Mouse (Mus musculus) heart, postnatal 4 days (tissue): ENCODE data around the gene Dynlt1c. TPM values are rescaled to one million over a fixed set of nuclear protein-coding genes. Genes with fewer than 3 reads are reported as not detected.
A peak's percentile ranks its signal among the peaks of the same experiment; 100 is the strongest.
"Not testable (repeated sequence)": the region's sequence is repeated elsewhere in the genome, so short reads cannot be mapped to it uniquely, and the experiment has no call there.

Source experiments
- DNase-seq: peaks from one replicate; pipeline ENCODE4 v3.0.0; 2021
- total RNA-seq, 2 experiments: library from RNA; stranded (reverse); gene quantifications; 2 replicates each; pipeline ENCODE4 v1.2.3; 2021

The Dynlt1c gene
- total RNA-seq, 2 experiments from 2014 or later, result 5.4 to 8.7 TPM

DNA sequence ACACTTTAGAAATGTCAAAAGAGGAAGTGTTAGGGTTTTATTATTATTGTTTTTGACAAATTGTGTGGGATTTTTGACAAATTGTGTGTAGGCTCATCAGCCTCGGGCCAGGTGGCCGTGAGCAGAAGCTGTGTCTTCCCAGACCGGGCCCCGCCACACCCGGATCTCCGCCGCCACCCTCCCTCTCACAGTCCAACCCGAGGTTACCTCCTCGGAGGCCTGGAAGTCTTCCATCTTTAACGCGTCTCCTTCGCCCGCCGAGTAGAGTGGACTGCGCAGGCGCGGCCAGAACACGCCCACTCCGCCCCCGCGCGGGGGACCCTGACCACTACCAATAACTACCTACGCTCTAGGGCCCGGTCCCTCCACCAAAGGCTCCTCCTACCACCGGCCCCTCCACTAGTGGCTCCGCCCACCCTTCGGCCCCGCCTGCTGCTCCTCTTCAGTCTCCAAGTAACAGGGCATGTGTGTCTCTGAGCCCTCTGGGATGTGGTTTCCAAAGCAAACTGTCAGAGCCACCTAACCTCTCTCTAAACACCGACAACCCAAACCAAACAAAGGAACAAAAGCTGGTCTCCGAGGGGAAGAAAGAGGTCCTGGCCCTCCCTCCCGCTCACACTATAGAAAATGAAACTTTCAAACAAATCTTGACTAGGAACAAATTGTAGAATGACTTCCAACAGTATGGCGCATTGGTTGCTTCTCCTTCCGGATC is 54.3 kb downstream of the Dynlt1c start, which contains the start of gene Dynlt1f:
Gene Dynlt1f (minus strand): TSS at position 334 of the 715 bp plus-strand sequence.
- peak; percentile 72 for DNase-seq

DNA sequence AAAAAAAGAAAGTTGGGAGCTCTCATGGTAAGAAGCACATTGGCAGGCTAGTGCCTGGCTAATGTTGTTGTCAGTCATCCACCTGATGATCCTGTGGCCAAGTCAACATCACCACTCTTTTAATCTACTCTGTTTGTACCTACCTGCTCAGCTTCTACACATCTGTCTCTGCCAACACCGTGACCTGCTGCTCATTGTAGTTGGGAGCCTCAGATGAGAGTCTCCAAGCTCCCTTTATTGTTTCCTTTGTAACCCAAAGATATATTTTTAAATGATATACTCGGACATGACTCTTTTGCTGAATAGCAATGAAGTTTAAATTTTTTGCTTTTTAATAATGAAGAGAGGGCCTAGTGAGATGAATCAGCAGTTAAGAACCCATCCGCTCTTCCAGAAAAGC is 55.0 kb downstream of the Dynlt1c start:
- DNase-seq, result not testable (repeated sequence)

DNA sequence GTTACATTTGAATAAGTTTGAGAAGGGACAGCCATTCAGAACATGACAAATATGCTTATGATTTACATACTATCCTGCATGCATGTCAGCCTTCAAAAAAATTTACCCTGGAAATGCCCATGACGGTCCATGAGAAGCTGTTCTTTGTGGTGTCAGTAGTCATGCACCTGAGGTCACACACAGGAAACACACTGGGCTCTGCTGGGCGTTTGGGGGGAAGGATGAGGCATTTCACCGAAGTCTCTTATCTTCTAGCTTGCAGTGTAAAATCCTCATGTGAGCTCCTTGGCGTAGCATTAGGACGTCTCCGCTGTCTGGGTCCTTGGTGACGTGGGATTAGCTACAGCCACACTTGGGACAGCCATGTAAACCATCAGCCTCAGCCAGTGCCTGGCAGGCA is 57.3 kb downstream of the Dynlt1c start, which contains the start of gene Sytl3:
Gene Sytl3 (plus strand): TSS at position 293 of the 400 bp plus-strand sequence.
- not testable (repeated sequence) for DNase-seq

Other genes starting within 250 kb of the Dynlt1c start
- 100 to 1,000 TPM; 183 to 194 TPM for gene Dynlt1b, start 171.6 kb upstream of the Dynlt1c start, total RNA-seq
- 100 to 1,000 TPM; 185 TPM for gene Dynlt1f, start 54.2 kb downstream of the Dynlt1c start, total RNA-seq
- gene Sytl3, start 57.4 kb downstream of the Dynlt1c start, total RNA-seq, result under 1 TPM; 0.11 to 0.17 TPM
- 100 to 1,000 TPM; 103 to 104 TPM for gene Ezr, start 181.1 kb downstream of the Dynlt1c start, total RNA-seq